Mouse (Mus musculus) cerebellum, adult 9-11 months (tissue): ENCODE measurements at regions not wholly inside any gene's neighbourhood (a gene's known extent, or its start where the extent isn't known, plus 50 kb on each side); places are given as distances from the start of the nearest gene placed in this dataset.

Experiments used
- DNase-seq: peaks from one replicate; pipeline ENCODE4 v3.0.0; 2022

GRCm38 (mm10) chr9:41545776-41546175 lies 384.3 kb upstream of the Ubash3b start:
- DNase-seq, result no peak

- DNase-seq, result no peak
Measured at GRCm38 (mm10) chr9:41542511-41542910, 381.0 kb upstream of the Ubash3b start.

- DNase-seq, result no peak
Measured at GRCm38 (mm10) chr9:41541327-41541726, 379.8 kb upstream of the Ubash3b start.

- DNase-seq, result no peak
Measured at GRCm38 (mm10) chr9:41532786-41533185, 371.3 kb upstream of the Ubash3b start.

GRCm38 (mm10) chr9:41532290-41532689 lies 370.8 kb upstream of the Ubash3b start:
- no peak for DNase-seq

GRCm38 (mm10) chr9:41531596-41531995 lies 370.1 kb upstream of the Ubash3b start:
- DNase-seq, result no peak

GRCm38 (mm10) chr9:41526126-41526525 lies 364.6 kb upstream of the Ubash3b start:
- no peak for DNase-seq

- DNase-seq, result no peak
Measured at GRCm38 (mm10) chr9:41525534-41525933, 364.0 kb upstream of the Ubash3b start.

GRCm38 (mm10) chr9:41524591-41524990 lies 363.1 kb upstream of the Ubash3b start:
- no peak for DNase-seq

- no peak for DNase-seq
Measured at GRCm38 (mm10) chr9:41523969-41524368, 362.5 kb upstream of the Ubash3b start.

GRCm38 (mm10) chr9:41522302-41522701 lies 360.8 kb upstream of the Ubash3b start:
- no peak for DNase-seq

GRCm38 (mm10) chr9:41517787-41518186 lies 356.3 kb upstream of the Ubash3b start:
- DNase-seq, result no peak

GRCm38 (mm10) chr9:41517053-41517696 lies 355.7 kb upstream of the Ubash3b start:
- no peak for DNase-seq

GRCm38 (mm10) chr9:41515192-41515591 lies 353.7 kb upstream of the Ubash3b start:
- DNase-seq, result no peak

GRCm38 (mm10) chr9:41513701-41514100 lies 352.2 kb upstream of the Ubash3b start:
- no peak for DNase-seq

GRCm38 (mm10) chr9:41509597-41509996 lies 348.1 kb upstream of the Ubash3b start:
- DNase-seq, result no peak

- DNase-seq, result no peak
Measured at GRCm38 (mm10) chr9:41508746-41509145, 347.2 kb upstream of the Ubash3b start.

- DNase-seq, result no peak
Measured at GRCm38 (mm10) chr9:41498326-41498725, 336.8 kb upstream of the Ubash3b start.

GRCm38 (mm10) chr9:41490112-41490511 lies 328.6 kb upstream of the Ubash3b start:
- DNase-seq, result no peak

GRCm38 (mm10) chr9:41488046-41488445 lies 326.5 kb upstream of the Ubash3b start:
- DNase-seq, result no peak

- no peak for DNase-seq
Measured at GRCm38 (mm10) chr9:41483218-41483617, 321.7 kb upstream of the Ubash3b start.

- DNase-seq, result no peak
Measured at GRCm38 (mm10) chr9:41481611-41482266, 320.2 kb upstream of the Ubash3b start.

- DNase-seq, result no peak
Measured at GRCm38 (mm10) chr9:41479854-41480749, 318.6 kb upstream of the Ubash3b start.

- DNase-seq, result no peak
Measured at GRCm38 (mm10) chr9:41479085-41479484, 317.6 kb upstream of the Ubash3b start.
